Mouse (Mus musculus) embryonic fibroblast, embryonic 13.5 days (primary cell): ENCODE data around the gene Ankrd9.

ENCODE experiments used
- CTCF ChIP-seq: IDR thresholded peaks from 2 replicates; pipeline ENCODE4 v1.5.1; 2011; ENCODE audit warnings: mild to moderate bottlenecking, control low read depth, low read length, moderate library complexity, borderline replicate concordance; ENCODE audit not compliant: insufficient read depth
- POLR2A ChIP-seq: IDR thresholded peaks from 2 replicates; pipeline ENCODE4 v1.6.1; 2011; ENCODE audit warnings: low read depth, mild to moderate bottlenecking, control low read depth, low read length, moderate library complexity

GRCm38 (mm10) chr12:110971972-110972371, 6.9 kb downstream of the Ankrd9 start:
- TF ChIP-seq POLR2A (no peak), CTCF (no peak)
